Mouse (Mus musculus) kidney, adult 2 months (tissue): ENCODE data around the gene Foxd2.

ENCODE experiments used
- CTCF ChIP-seq: fragments of 200-500 bp; conservative IDR thresholded peaks from 2 replicates; pipeline ENCODE4 v1.5.1; 2011; ENCODE audit warnings: low read depth, mild to moderate bottlenecking, control low read depth, low read length, moderate library complexity, mixed read lengths; ENCODE audit not compliant: insufficient read depth, insufficient read length
- POLR2A ChIP-seq: fragments of 200-500 bp; IDR thresholded peaks from one replicate; pipeline ENCODE4 v1.6.1; 2011; ENCODE audit warnings: low read depth, low read length, control low read depth

- TF ChIP-seq POLR2A, result no peak
- no peak for TF ChIP-seq CTCF
These were observed 26.4 kb downstream of the Foxd2 start for GRCm38 (mm10) chr4:114882232-114882631.
